Comparison of ENCODE assay signal across 8 mouse cellular contexts in genomic region chr7:19084277-19084771, GRCm38 (mm10). TPM values are rescaled to one million over a fixed set of nuclear protein-coding genes. Genes with fewer than 3 reads are reported as not detected.
A peak's percentile ranks its signal among the peaks of the same experiment; 100 is the strongest.
DNase-seq lines count a peak whose midpoint lies in the region; ATAC-seq and TF ChIP-seq lines count a peak whose summit lies in the region.

No protein-coding gene starts in this region.

- peaks cover 26 to 62% of the 10 kb centered on the region in 2 experiments for H3K4me1 ChIP-seq in CH12.LX (ENCODE audit: control insufficient read depth in 1 of 2, insufficient read depth in 2 of 2)
- H3K4me1 ChIP-seq in heart, embryonic 11.5 days (ENCODE audit: control insufficient read depth, insufficient read depth, low read length): peaks cover 53% of the 10 kb centered on the region

- peak; percentile 86 for TF ChIP-seq EP300 in CH12.LX (IDR thresholded peaks at IDR 0.05; ENCODE audit: low read length)

- in situ Hi-C loops in CH12.LX (cut with MboI; ENCODE audit: low pct_ligation_motif_present, low pct_unique_long_range_greater_than_20kb, low sequenced_read_pairs): no loop called here

- WGBS in heart, embryonic 11.5 days (ENCODE audit: insufficient replicate concordance): 73% methylated on average over 6 of the region's 6 CpGs

- H3K36me3 ChIP-seq in CH12.LX (replicated peaks in 1 of 2; ENCODE audit: control insufficient read depth in 1 of 2, insufficient read depth in 1 of 2, low read length in 1 of 2): no peaks in the 10 kb centered on the region
- H3K36me3 ChIP-seq in heart, embryonic 11.5 days (ENCODE audit: control insufficient read depth, insufficient read depth, low read length): peaks cover 32% of the 10 kb centered on the region

- H3K9ac ChIP-seq in CH12.LX (ENCODE audit: insufficient read depth, low read depth): no peak overlapping the region
- peak overlapping the region; percentile 43 for H3K9ac ChIP-seq in heart, embryonic 11.5 days (ENCODE audit: low read depth, low read length)

- no peak for TF ChIP-seq RAD21 in CH12.LX (IDR thresholded peaks at IDR 0.05; ENCODE audit: low read depth, low read length)

- H3K9me3 ChIP-seq in CH12.LX (replicated peaks; ENCODE audit: low read length): no peaks in the 10 kb centered on the region
- no peaks in the 10 kb centered on the region for H3K9me3 ChIP-seq in heart, embryonic 11.5 days (replicated peaks; ENCODE audit: control insufficient read depth, low read length)

- DNase-seq in adrenal gland, postnatal 10 days: peak; percentile 50
- DNase-seq in adrenal gland, adult 18-20 months (ENCODE audit: low spot score in 2 of 2): no peak
- DNase-seq in CH12.LX (ENCODE audit: extremely low read depth): peak; percentile 83
- peak; percentile 37 for DNase-seq in lung, postnatal 25 days (ENCODE audit: low spot score)
- DNase-seq in retina, postnatal 1 day: no peak
- no peak for DNase-seq in urinary bladder, postnatal 4 days (ENCODE audit: low spot score in 2 of 2)
- no peak for DNase-seq in thymus, postnatal 14 days

- dilution Hi-C loops in CH12.LX (cut with MboI; ENCODE audit: extremely low pct_ligation_motif_present, extremely low pct_unique_long_range_greater_than_20kb, low sequenced_read_pairs): no loop called here

- H3K4me2 ChIP-seq in CH12.LX (ENCODE audit: insufficient read depth, low read depth, poor library complexity, severe bottlenecking): no peak overlapping the region
- peak overlapping the region; percentile 50 for H3K4me2 ChIP-seq in heart, embryonic 11.5 days

- peaks cover 85% of the 10 kb centered on the region for H3K27me3 ChIP-seq in CH12.LX (replicated peaks)
- H3K27me3 ChIP-seq in heart, embryonic 11.5 days (ENCODE audit: control insufficient read depth, insufficient read depth, low read length): no peaks in the 10 kb centered on the region

- no peak overlapping the region for H3K4me3 ChIP-seq in CH12.LX (replicated peaks in 1 of 3; ENCODE audit: low read depth in 2 of 3, low read length in 2 of 3, poor library complexity in 1 of 3)
- peak overlapping the region; percentile 25 for H3K4me3 ChIP-seq in heart, embryonic 11.5 days (ENCODE audit: low read depth, low read length)

- no peaks in the 10 kb centered on the region for H3K79me2 ChIP-seq in CH12.LX (replicated peaks; ENCODE audit: control insufficient read depth, extremely low read depth, insufficient read depth, poor library complexity, severe bottlenecking)

- TF ChIP-seq CTCF in CH12.LX (conservative IDR thresholded peaks at IDR 0.05 in 1 of 2, IDR thresholded peaks at IDR 0.05 in 1 of 2; ENCODE audit: low read depth in 2 of 2, low read length in 2 of 2): no peak

- no peak overlapping the region for H3K27ac ChIP-seq in CH12.LX (ENCODE audit: insufficient read depth, low read depth)
- H3K27ac ChIP-seq in heart, embryonic 11.5 days (ENCODE audit: low read depth, low read length): peak overlapping the region; percentile 70

- ATAC-seq in heart, embryonic 11.5 days (replicated peaks; ENCODE audit: insufficient number of reproducible peaks, low FRiP score, low TSS enrichment): no peak

- no peak for TF ChIP-seq POLR2A in CH12.LX (IDR thresholded peaks at IDR 0.05; ENCODE audit: low read depth, low read length)

TF ChIP-seq in CH12.LX, 34 proteins besides CTCF, POLR2A, EP300 and RAD21:
- TF ChIP-seq ELF1 (IDR thresholded peaks at IDR 0.05; ENCODE audit: low read depth, low read length) (no peak), MAFK (IDR thresholded peaks at IDR 0.05; ENCODE audit: insufficient replicate concordance, low read length) (0 out of 2 replicates have a peak, but pooled peaks have one; percentile 37), MAX (IDR thresholded peaks at IDR 0.05; ENCODE audit: low read length) (no peak), PAX5 (IDR thresholded peaks at IDR 0.05; ENCODE audit: low read length) (no peak), MXI1 (IDR thresholded peaks at IDR 0.05; ENCODE audit: low read depth, low read length) (no peak), SIN3A (IDR thresholded peaks at IDR 0.05; ENCODE audit: low read length) (0 out of 2 replicates have a peak, but pooled peaks have one; percentile 50), ETS1 (conservative IDR thresholded peaks at IDR 0.05; ENCODE audit: low read depth, low read length) (peak; percentile 75), HCFC1 (IDR thresholded peaks at IDR 0.05; ENCODE audit: low read depth, low read length) (no peak), MAZ (IDR thresholded peaks at IDR 0.05; ENCODE audit: low read depth, low read length) (0 out of 2 replicates have a peak, but pooled peaks have one; percentile 54), CHD1 (IDR thresholded peaks at IDR 0.05; ENCODE audit: low read depth, low read length) (no peak), RCOR1 (conservative IDR thresholded peaks at IDR 0.05; ENCODE audit: low read depth, low read length) (peak; percentile 38; the same call in 1 of the 2 replicates), UBTF (IDR thresholded peaks at IDR 0.05; ENCODE audit: low read depth, low read length) (0 out of 2 replicates have a peak, but pooled peaks have one; percentile 43), BHLHE40 (IDR thresholded peaks at IDR 0.05; ENCODE audit: low read depth, low read length) (peak; percentile 78), ZMIZ1 (IDR thresholded peaks at IDR 0.05; ENCODE audit: low read depth, low read length) (no peak), TCF12 (IDR thresholded peaks at IDR 0.05; ENCODE audit: low read depth, low read length) (peak; percentile 100), CHD2 (IDR thresholded peaks at IDR 0.05; ENCODE audit: low read length) (no peak), ZKSCAN1 (IDR thresholded peaks at IDR 0.05; ENCODE audit: borderline replicate concordance, low read depth, low read length) (no peak), SMC3 (IDR thresholded peaks at IDR 0.05; ENCODE audit: low read depth, low read length) (no peak), MEF2A (IDR thresholded peaks at IDR 0.05; ENCODE audit: borderline replicate concordance, low read depth, low read length) (0 out of 2 replicates have a peak, but pooled peaks have one; percentile 47), TBP (conservative IDR thresholded peaks at IDR 0.05; ENCODE audit: low read depth, low read length) (no peak), E2F4 (IDR thresholded peaks at IDR 0.05; ENCODE audit: insufficient replicate concordance, low read depth, low read length) (no peak), IRF4 (IDR thresholded peaks at IDR 0.05; ENCODE audit: low read depth, low read length) (peak; percentile 79), USF2 (conservative IDR thresholded peaks at IDR 0.05; ENCODE audit: low read depth, low read length) (no peak), NRF1 (IDR thresholded peaks at IDR 0.05; ENCODE audit: low read depth, low read length) (0 out of 2 replicates have a peak, but pooled peaks have one; percentile 8), POLR2AphosphoS2 (IDR thresholded peaks at IDR 0.05; ENCODE audit: low read depth, low read length) (no peak), MYC (IDR thresholded peaks at IDR 0.05; ENCODE audit: low read depth, low read length) (0 out of 2 replicates have a peak, but pooled peaks have one; percentile 15), JUN (IDR thresholded peaks at IDR 0.05; ENCODE audit: insufficient read depth, low read depth, low read length) (no peak), GABPA (IDR thresholded peaks at IDR 0.05; ENCODE audit: insufficient replicate concordance, low read depth, low read length) (no peak)

RNA-seq across cellular contexts. Expression of gene Dmpk, which starts 0.7 kb away (rescaled TPM):
- total RNA-seq in adrenal gland, postnatal 10 days (2021): 10 to 100 TPM; 51.8 to 93.9 TPM
- total RNA-seq in adrenal gland, adult 18-20 months (2021): 100 to 1,000 TPM; 127 to 137 TPM
- 0.17 and 0.30 TPM in 2 replicates for total RNA-seq in CH12.LX (2012; rRNA removed)
- total RNA-seq in CH12.LX (2014; rRNA removed): 0.36 TPM in 1 of 2 replicates, not detected in the other
- polyA plus RNA-seq in CH12.LX (2012; ENCODE audit: insufficient read length, low read depth): 0.27 and 0.56 TPM in 2 replicates
- polyA plus RNA-seq in heart, embryonic 11.5 days (2014; fragmentation: Nextera tagmentation; extraction: Ambion mirVana): 17.0 and 17.7 TPM in 2 replicates

RNA-seq across cellular contexts. Expression of gene Dmwd, which starts 8.3 kb away (rescaled TPM):
- total RNA-seq in adrenal gland, postnatal 10 days (2021): 10 to 100 TPM; 43.5 to 48.4 TPM
- total RNA-seq in adrenal gland, adult 18-20 months (2021): 10 to 100 TPM; 48.3 to 49.1 TPM
- not detected in 2 replicates for total RNA-seq in CH12.LX (2012; rRNA removed)
- not detected in 2 replicates for total RNA-seq in CH12.LX (2014; rRNA removed)
- polyA plus RNA-seq in CH12.LX (2012; ENCODE audit: insufficient read length, low read depth): not detected in 2 replicates
- polyA plus RNA-seq in heart, embryonic 11.5 days (2014; fragmentation: Nextera tagmentation; extraction: Ambion mirVana): 15.2 and 16.2 TPM in 2 replicates

RNA-seq across cellular contexts. Expression of gene Six5, which starts 10.1 kb away (rescaled TPM):
- total RNA-seq in adrenal gland, postnatal 10 days (2021): 10 to 100 TPM; 12.3 to 17.3 TPM
- total RNA-seq in adrenal gland, adult 18-20 months (2021): 10 to 100 TPM; 13.0 to 14.7 TPM
- 1.3 and 1.8 TPM in 2 replicates for total RNA-seq in CH12.LX (2012; rRNA removed)
- total RNA-seq in CH12.LX (2014; rRNA removed): 0.16 TPM in 2 replicates
- 0.25 and 0.33 TPM in 2 replicates for polyA plus RNA-seq in CH12.LX (2012; ENCODE audit: insufficient read length, low read depth)
- 6.6 and 6.9 TPM in 2 replicates for polyA plus RNA-seq in heart, embryonic 11.5 days (2014; fragmentation: Nextera tagmentation; extraction: Ambion mirVana)

RNA-seq across cellular contexts. Expression of gene Rsph6a, which starts 29.8 kb away (rescaled TPM):
- total RNA-seq in adrenal gland, postnatal 10 days (2021): not detected
- not detected for total RNA-seq in adrenal gland, adult 18-20 months (2021)
- 0.17 and 0.25 TPM in 2 replicates for total RNA-seq in CH12.LX (2012; rRNA removed)
- total RNA-seq in CH12.LX (2014; rRNA removed): not detected in 2 replicates
- polyA plus RNA-seq in CH12.LX (2012; ENCODE audit: insufficient read length, low read depth): not detected in 2 replicates
- polyA plus RNA-seq in heart, embryonic 11.5 days (2014; fragmentation: Nextera tagmentation; extraction: Ambion mirVana): not detected in 2 replicates

RNA-seq across cellular contexts. Expression of gene Gm4969, which starts 33.8 kb away (rescaled TPM):
- total RNA-seq in adrenal gland, postnatal 10 days (2021): under 1 TPM; 0.21 to 0.24 TPM
- total RNA-seq in adrenal gland, adult 18-20 months (2021): not detected
- 0.08 TPM in 1 of 2 replicates, not detected in the other for total RNA-seq in CH12.LX (2012; rRNA removed)
- not detected in 2 replicates for total RNA-seq in CH12.LX (2014; rRNA removed)
- polyA plus RNA-seq in CH12.LX (2012; ENCODE audit: insufficient read length, low read depth): not detected in 2 replicates
- polyA plus RNA-seq in heart, embryonic 11.5 days (2014; fragmentation: Nextera tagmentation; extraction: Ambion mirVana): 2.2 and 2.7 TPM in 2 replicates

Comparison
In these comparisons a context has a peak if more than half of its experiments do, and no peak if none do; other contexts are left out.
1. DNase-seq: peak in adrenal gland, postnatal 10 days (single experiment), CH12.LX (single experiment) and lung, postnatal 25 days (single experiment); none in adrenal gland, adult 18-20 months (0 of 2), retina, postnatal 1 day (single experiment), urinary bladder, postnatal 4 days (0 of 2) and thymus, postnatal 14 days (single experiment).
2. RNA of gene Dmpk, which starts 0.7 kb away (total RNA-seq): 127 to 137 TPM in adrenal gland, adult 18-20 months and 51.8 to 93.9 TPM in adrenal gland, postnatal 10 days; 0.17 to 0.36 TPM in CH12.LX; every median in the first group is over 10 times any median in the second.
3. RNA of gene Dmwd, which starts 8.3 kb away (total RNA-seq): 48.3 to 49.1 TPM in adrenal gland, adult 18-20 months and 43.5 to 48.4 TPM in adrenal gland, postnatal 10 days; not detected in CH12.LX; every median in the first group is over 10 times any median in the second.
4. RNA of gene Six5, which starts 10.1 kb away (total RNA-seq): 12.3 to 17.3 TPM in adrenal gland, postnatal 10 days and 13.0 to 14.7 TPM in adrenal gland, adult 18-20 months; 0.16 to 1.8 TPM in CH12.LX; every median in the first group is over 4 times any median in the second.